Mouse (Mus musculus): Measurements from ENCODE around the gene Mmachc. TPM values are rescaled to one million over a fixed set of nuclear protein-coding genes. Genes with fewer than 3 reads are reported as not detected.

The Mmachc gene
- polyA plus RNA-seq, 1 experiment from 2014 or later: 27.0 TPM

DNA sequence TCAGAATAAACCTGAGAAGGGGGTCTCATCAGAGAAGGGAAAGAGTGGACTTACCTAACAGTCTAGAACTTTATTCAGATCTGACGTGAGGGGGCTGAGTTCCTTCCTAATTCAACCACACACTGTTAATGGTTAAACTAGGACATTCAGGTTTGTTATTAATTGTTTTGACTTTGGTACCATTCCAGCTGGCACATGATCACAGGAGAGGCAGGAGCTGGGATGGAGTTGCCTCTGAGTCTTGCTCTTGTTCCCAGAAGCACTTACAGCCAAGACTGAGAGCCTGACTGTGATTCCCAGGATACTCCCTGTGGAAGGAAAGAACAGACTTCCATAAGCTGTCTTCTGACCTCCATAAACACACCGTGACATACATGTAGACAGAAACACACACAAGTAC, 48.7 kb downstream of the Mmachc start:
- peak overlapping the region; percentile 7; the same call in 1 of the 2 replicates for H3K4me2 ChIP-seq (replicated peaks; ENCODE audit: low read depth, low read length)
- no peaks in the 10 kb centered on the region for H3K27me3 ChIP-seq (ENCODE audit: insufficient read depth, low read length)
- 47% methylated on average over 2 of the region's 2 CpGs for WGBS
- peak; percentile 68; the same call in 1 of the 2 replicates for ATAC-seq (ENCODE audit: low FRiP score, low TSS enrichment)
- H3K9me3 ChIP-seq (ENCODE audit: low read length): no peaks in the 10 kb centered on the region
- no peak overlapping the region for H3K4me3 ChIP-seq (ENCODE audit: low read length)
- no peak overlapping the region for H3K9ac ChIP-seq (replicated peaks; ENCODE audit: low read length)
- no peaks in the 10 kb centered on the region for H3K36me3 ChIP-seq (ENCODE audit: insufficient read depth, low read length)
- H3K4me1 ChIP-seq (ENCODE audit: insufficient read depth, low read length): peaks cover 8% of the 10 kb centered on the region
- peak overlapping the region; percentile 36 for H3K27ac ChIP-seq (ENCODE audit: low read length)

DNA sequence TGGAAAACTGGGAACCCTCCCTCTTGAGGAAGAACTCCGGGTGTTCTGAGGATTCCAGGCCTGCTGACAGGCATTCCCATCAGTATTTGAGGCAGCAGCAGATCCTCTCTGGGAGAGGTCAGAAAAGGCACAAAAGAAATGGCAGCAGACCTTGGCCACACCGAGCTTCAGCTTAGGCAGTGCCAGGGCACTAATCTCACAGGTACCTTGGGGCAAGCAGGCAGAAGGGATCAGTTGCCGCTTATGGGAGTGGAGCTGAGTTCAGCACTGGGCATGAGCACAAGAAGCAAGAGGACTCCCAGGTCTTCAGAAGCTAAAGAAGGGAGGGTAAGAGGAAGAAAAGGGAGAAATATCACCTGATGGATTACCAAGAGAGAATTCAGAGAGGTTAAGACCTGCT, 50.2 kb downstream of the Mmachc start:
- no peak for ATAC-seq (ENCODE audit: low FRiP score, low TSS enrichment)
- 42% methylated on average over 3 of the region's 3 CpGs for WGBS
- no peaks in the 10 kb centered on the region for H3K27me3 ChIP-seq (ENCODE audit: insufficient read depth, low read length)

DNA sequence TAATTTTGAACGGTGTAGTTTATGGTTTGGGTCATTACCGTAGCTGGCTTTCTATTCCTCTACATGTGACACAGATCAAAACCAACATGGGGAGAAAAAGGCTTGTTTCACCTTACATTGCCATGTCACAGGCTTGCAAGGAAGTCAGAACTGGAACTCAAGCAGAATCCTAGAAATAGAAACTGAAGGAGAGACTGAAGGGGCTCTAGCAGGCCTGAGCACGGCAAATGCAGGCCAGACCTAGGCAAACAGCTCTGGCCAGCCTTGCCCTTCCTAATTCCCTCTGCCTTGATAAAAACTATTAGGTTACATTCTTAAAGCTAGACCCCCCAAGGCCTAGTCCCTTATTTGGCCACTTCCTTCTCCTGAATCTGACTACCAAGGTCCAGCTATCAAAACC, 52.5 kb downstream of the Mmachc start:
- no peak overlapping the region for H3K4me2 ChIP-seq (replicated peaks; ENCODE audit: low read depth, low read length)
- H3K36me3 ChIP-seq (ENCODE audit: insufficient read depth, low read length): no peaks in the 10 kb centered on the region
- ATAC-seq (ENCODE audit: low FRiP score, low TSS enrichment): no peak
- H3K27ac ChIP-seq (ENCODE audit: low read length): peak overlapping the region; percentile 65
- 68% methylated on average over 3 of the region's 3 CpGs for WGBS
- no peak overlapping the region for H3K4me3 ChIP-seq (ENCODE audit: low read length)
- no peak overlapping the region for H3K9ac ChIP-seq (replicated peaks; ENCODE audit: low read length)
- H3K9me3 ChIP-seq (ENCODE audit: low read length): no peaks in the 10 kb centered on the region
- H3K27me3 ChIP-seq (ENCODE audit: insufficient read depth, low read length): no peaks in the 10 kb centered on the region
- H3K4me1 ChIP-seq (ENCODE audit: insufficient read depth, low read length): peaks cover 13% of the 10 kb centered on the region

More for the DNA sequence above, 50.2 kb downstream of the Mmachc start:
- Histone ChIP-seq H3K9ac (replicated peaks; ENCODE audit: low read length) (0 out of 2 replicates have a peak overlapping the region, but pooled peaks have one; percentile 12), H3K4me3 (ENCODE audit: low read length) (no peak overlapping the region), H3K4me2 (replicated peaks; ENCODE audit: low read depth, low read length) (no peak overlapping the region), H3K9me3 (ENCODE audit: low read length) (no peaks in the 10 kb centered on the region), H3K4me1 (ENCODE audit: insufficient read depth, low read length) (peaks cover 8% of the 10 kb centered on the region), H3K27ac (ENCODE audit: low read length) (no peak overlapping the region), H3K36me3 (ENCODE audit: insufficient read depth, low read length) (no peaks in the 10 kb centered on the region)

DNA sequence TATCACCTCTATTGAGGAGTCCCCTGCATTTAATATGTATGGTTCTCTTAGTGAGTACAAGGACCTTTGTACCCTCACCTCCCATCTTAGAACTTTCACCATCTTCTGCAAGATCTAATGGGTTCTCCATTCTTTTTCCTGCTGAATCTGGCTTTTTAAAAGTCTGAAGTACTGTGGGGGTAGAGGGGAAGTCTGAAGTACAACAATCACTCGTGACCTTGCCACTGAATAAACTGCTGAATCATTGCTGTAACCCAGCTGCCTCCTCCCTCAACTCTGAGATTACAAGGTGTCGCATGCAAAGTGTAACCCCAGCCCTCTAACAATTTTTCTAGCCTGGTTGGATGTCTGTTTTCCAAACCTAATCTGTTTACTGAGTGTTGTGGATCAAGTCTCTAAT, 53.1 kb downstream of the Mmachc start:
- Histone ChIP-seq H3K4me1 (ENCODE audit: insufficient read depth, low read length) (peaks cover 15% of the 10 kb centered on the region), H3K4me2 (replicated peaks; ENCODE audit: low read depth, low read length) (no peak overlapping the region), H3K9me3 (ENCODE audit: low read length) (no peaks in the 10 kb centered on the region), H3K36me3 (ENCODE audit: insufficient read depth, low read length) (no peaks in the 10 kb centered on the region), H3K27ac (ENCODE audit: low read length) (peak overlapping the region; percentile 65; the same call in 1 of the 2 replicates), H3K27me3 (ENCODE audit: insufficient read depth, low read length) (no peaks in the 10 kb centered on the region), H3K4me3 (ENCODE audit: low read length) (no peak overlapping the region), H3K9ac (replicated peaks; ENCODE audit: low read length) (0 out of 2 replicates have a peak overlapping the region, but pooled peaks have one; percentile 42)
- no peak for ATAC-seq (ENCODE audit: low FRiP score, low TSS enrichment)
- 32% methylated on average over 2 of the region's 2 CpGs for WGBS

DNA sequence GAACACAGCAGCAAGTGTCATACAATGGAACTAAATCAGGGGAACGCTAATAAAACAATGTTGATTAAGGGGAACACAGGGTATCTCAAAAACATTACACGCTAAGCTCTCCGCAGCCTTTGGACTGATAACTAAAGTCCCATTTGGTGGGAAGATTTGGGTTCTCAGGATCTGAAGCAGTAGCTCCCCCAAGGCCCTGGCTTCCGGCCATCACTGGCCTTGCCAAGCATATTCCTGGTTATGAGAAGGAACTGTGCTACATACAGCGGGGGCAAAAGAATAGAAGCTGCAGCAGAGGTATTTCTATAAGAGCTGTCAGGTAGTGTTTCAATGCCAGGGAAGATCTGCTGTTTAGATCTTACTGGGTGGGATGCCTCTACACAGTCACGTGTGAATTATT, 55.0 kb downstream of the Mmachc start:
- H3K4me1 ChIP-seq (ENCODE audit: insufficient read depth, low read length): peaks cover 25% of the 10 kb centered on the region
- H3K9me3 ChIP-seq (ENCODE audit: low read length): no peaks in the 10 kb centered on the region
- ATAC-seq (ENCODE audit: low FRiP score, low TSS enrichment): no peak
- 88% methylated on average over 6 of the region's 6 CpGs for WGBS
- H3K4me2 ChIP-seq (replicated peaks; ENCODE audit: low read depth, low read length): no peak overlapping the region
- H3K36me3 ChIP-seq (ENCODE audit: insufficient read depth, low read length): peaks cover 9% of the 10 kb centered on the region
- H3K27me3 ChIP-seq (ENCODE audit: insufficient read depth, low read length): no peaks in the 10 kb centered on the region
- H3K27ac ChIP-seq (ENCODE audit: low read length): no peak overlapping the region
- no peak overlapping the region for H3K4me3 ChIP-seq (ENCODE audit: low read length)
- no peak overlapping the region for H3K9ac ChIP-seq (replicated peaks; ENCODE audit: low read length)

Other genes starting within 250 kb of the Mmachc start
- gene Mast2, start 244.2 kb downstream of the Mmachc start, polyA plus RNA-seq (2015; fragmentation: Nextera tagmentation; extraction: Ambion mirVana): 10.7 and 11.7 TPM in 2 replicates
- 17.4 and 19.3 TPM in 2 replicates for gene Ipp, start 200.9 kb downstream of the Mmachc start, polyA plus RNA-seq (2015; fragmentation: Nextera tagmentation; extraction: Ambion mirVana)
- gene Tmem69, start 152.5 kb downstream of the Mmachc start, polyA plus RNA-seq (2015; fragmentation: Nextera tagmentation; extraction: Ambion mirVana): 23.0 and 25.4 TPM in 2 replicates
- 37.3 and 42.4 TPM in 2 replicates for gene Gpbp1l1, start 150.7 kb downstream of the Mmachc start, polyA plus RNA-seq (2015; fragmentation: Nextera tagmentation; extraction: Ambion mirVana)
- 5.2 and 5.8 TPM in 2 replicates for gene Ccdc17, start 111.8 kb downstream of the Mmachc start, polyA plus RNA-seq (2015; fragmentation: Nextera tagmentation; extraction: Ambion mirVana)
- gene Nasp, start 80.5 kb downstream of the Mmachc start, polyA plus RNA-seq (2015; fragmentation: Nextera tagmentation; extraction: Ambion mirVana): 144 and 169 TPM in 2 replicates
- gene Akr1a1, start 56.7 kb downstream of the Mmachc start, polyA plus RNA-seq (2015; fragmentation: Nextera tagmentation; extraction: Ambion mirVana): 869 and 947 TPM in 2 replicates
- gene Prdx1, start 22.9 kb downstream of the Mmachc start, polyA plus RNA-seq (2015; fragmentation: Nextera tagmentation; extraction: Ambion mirVana): 1,468 and 1,536 TPM in 2 replicates
- gene Ccdc163, start 103 bp upstream of the Mmachc start, polyA plus RNA-seq (2015; fragmentation: Nextera tagmentation; extraction: Ambion mirVana): 28.8 and 40.2 TPM in 2 replicates
- gene Tesk2, start 12.5 kb upstream of the Mmachc start, polyA plus RNA-seq (2015; fragmentation: Nextera tagmentation; extraction: Ambion mirVana): 8.2 and 9.2 TPM in 2 replicates
- gene Toe1, start 99.2 kb upstream of the Mmachc start, polyA plus RNA-seq (2015; fragmentation: Nextera tagmentation; extraction: Ambion mirVana): 41.9 and 42.8 TPM in 2 replicates
- 19.0 and 22.6 TPM in 2 replicates for gene Mutyh, start 99.3 kb upstream of the Mmachc start, polyA plus RNA-seq (2015; fragmentation: Nextera tagmentation; extraction: Ambion mirVana)
- 1.9 and 2.0 TPM in 2 replicates for gene Hpdl, start 113.3 kb upstream of the Mmachc start, polyA plus RNA-seq (2015; fragmentation: Nextera tagmentation; extraction: Ambion mirVana)
- gene Zswim5, start 169.0 kb upstream of the Mmachc start, polyA plus RNA-seq (2015; fragmentation: Nextera tagmentation; extraction: Ambion mirVana): 1.6 and 2.1 TPM in 2 replicates

All from kidney, embryonic 16.5 days (tissue).